Mouse (Mus musculus) midbrain, embryonic 13.5 days (tissue): ENCODE results near the gene Cplx2. TPM values are rescaled to one million over a fixed set of nuclear protein-coding genes. Genes with fewer than 3 reads are reported as not detected.

ENCODE experiments used
- ATAC-seq: fragments of 200-750 bp; cut with Nextera tagmentation; 2 replicates; pipeline ENCODE4 v1.8.0; 2017; ENCODE audit warnings: mild to moderate bottlenecking, moderate TSS enrichment, moderate library complexity
- H3K27ac ChIP-seq: fragments of 300-500 bp; sonication (generic); 2 replicates; pipeline ENCODE4 v1.5.1; 2015; ENCODE audit warnings: inconsistent platforms, mild to moderate bottlenecking, moderate library complexity
- H3K27me3 ChIP-seq: fragments of 300-500 bp; sonication (generic); 2 replicates; pipeline ENCODE4 v1.6.1; 2015; ENCODE audit warnings: mild to moderate bottlenecking, inconsistent platforms
- H3K36me3 ChIP-seq: fragments of 300-500 bp; sonication (generic); 2 replicates; pipeline ENCODE4 v1.6.1; 2015; ENCODE audit warnings: mild to moderate bottlenecking, inconsistent platforms
- H3K4me1 ChIP-seq: fragments of 300-500 bp; sonication (generic); replicated peaks from 2 replicates; pipeline ENCODE4 v1.6.1; 2015; ENCODE audit warnings: inconsistent platforms
- H3K4me2 ChIP-seq: fragments of 300-500 bp; sonication (generic); replicated peaks from 2 replicates; pipeline ENCODE4 v1.6.1; 2015; ENCODE audit warnings: moderate library complexity, mild to moderate bottlenecking, inconsistent platforms
- H3K4me3 ChIP-seq: fragments of 300-500 bp; sonication (generic); replicated peaks from 2 replicates; pipeline ENCODE4 v1.5.1; 2015; ENCODE audit warnings: mild to moderate bottlenecking, inconsistent platforms
- H3K9ac ChIP-seq: fragments of 300-500 bp; sonication (generic); replicated peaks from 2 replicates; pipeline ENCODE4 v1.6.1; 2015; ENCODE audit warnings: mild to moderate bottlenecking, inconsistent platforms
- H3K9me3 ChIP-seq: fragments of 300-500 bp; sonication (generic); 2 replicates; pipeline ENCODE4 v1.6.1; 2016; ENCODE audit warnings: mild to moderate bottlenecking, inconsistent platforms
- WGBS: fragments of 180-500 bp; shearing (Covaris S2); methylation state at CpG from one replicate; pipeline ENCODE4 v1.1.7; 2015; 5-methylcytosine and 5-hydroxymethylcytosine counted together
- polyA plus RNA-seq: library from polyadenylated mRNA; unstranded; fragments of >200 nt; fragmentation: Nextera tagmentation; extraction: Ambion mirVana; gene quantifications from 2 replicates; pipeline ENCODE4 v1.2.1, GENCODE M21; 2015

Gene Cplx2
- polyA plus RNA-seq, 1 experiment from 2014 or later = 31.0 TPM

- H3K9ac ChIP-seq = no peak overlapping the region
- whole genome bisulfite sequencing = 64% methylated on average over 6 of the region's 6 CpGs
These were observed 34.1 kb upstream of the Cplx2 start for GRCm38 (mm10) chr13:54337058-54337457.

DNA sequence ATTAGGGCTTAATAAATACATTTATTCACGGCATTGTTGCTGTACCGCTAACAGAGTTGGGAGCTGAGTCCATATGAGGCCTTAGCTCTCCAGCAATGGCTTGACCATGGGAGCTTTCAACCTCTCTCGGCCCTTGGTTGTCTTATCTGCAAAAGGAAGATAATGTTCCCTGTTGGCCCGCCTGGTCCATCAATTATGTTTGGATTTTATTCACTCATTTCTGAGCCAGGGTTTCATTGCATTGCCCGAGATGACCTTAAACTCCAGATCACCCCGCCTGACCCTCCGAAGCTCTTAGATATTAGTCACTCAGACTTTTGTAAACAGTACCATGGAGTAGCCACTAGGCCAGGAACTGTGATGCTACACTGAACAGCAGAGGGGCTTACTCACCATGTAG lies 33.6 kb upstream of the Cplx2 start:
- 61% methylated on average over 7 of the region's 7 CpGs for WGBS
- H3K36me3 ChIP-seq = no peaks in the 10 kb centered on the region
- no peak overlapping the region for H3K4me3 ChIP-seq
- peaks cover 12% of the 10 kb centered on the region for H3K4me1 ChIP-seq
- H3K9ac ChIP-seq = no peak overlapping the region
- H3K27me3 ChIP-seq = no peaks in the 10 kb centered on the region
- H3K4me2 ChIP-seq = no peak overlapping the region
- peak; percentile 30; the same call in 1 of the 2 replicates for ATAC-seq
- peak overlapping the region; percentile 51; the same call in 1 of the 2 replicates for H3K27ac ChIP-seq
- H3K9me3 ChIP-seq = no peaks in the 10 kb centered on the region

More at GRCm38 (mm10) chr13:54337058-54337457, 34.1 kb upstream of the Cplx2 start:
- Histone ChIP-seq H3K4me1 (peaks cover 17% of the 10 kb centered on the region), H3K9me3 (no peaks in the 10 kb centered on the region), H3K27me3 (no peaks in the 10 kb centered on the region), H3K4me2 (no peak overlapping the region), H3K36me3 (no peaks in the 10 kb centered on the region), H3K4me3 (no peak overlapping the region), H3K27ac (peak overlapping the region; percentile 51; the same call in 1 of the 2 replicates)
- peak; percentile 58; the same call in 1 of the 2 replicates for ATAC-seq

GRCm38 (mm10) chr13:54338815-54339214 lies 32.3 kb upstream of the Cplx2 start:
- Histone ChIP-seq H3K27me3 (no peaks in the 10 kb centered on the region), H3K9ac (no peak overlapping the region), H3K36me3 (no peaks in the 10 kb centered on the region), H3K4me3 (no peak overlapping the region), H3K4me2 (no peak overlapping the region), H3K27ac (no peak overlapping the region), H3K4me1 (peaks cover 3% of the 10 kb centered on the region; the same call in 1 of the 2 replicates), H3K9me3 (no peaks in the 10 kb centered on the region)
- ATAC-seq = no peak
- 86% methylated on average over 5 of the region's 5 CpGs for whole genome bisulfite sequencing

DNA sequence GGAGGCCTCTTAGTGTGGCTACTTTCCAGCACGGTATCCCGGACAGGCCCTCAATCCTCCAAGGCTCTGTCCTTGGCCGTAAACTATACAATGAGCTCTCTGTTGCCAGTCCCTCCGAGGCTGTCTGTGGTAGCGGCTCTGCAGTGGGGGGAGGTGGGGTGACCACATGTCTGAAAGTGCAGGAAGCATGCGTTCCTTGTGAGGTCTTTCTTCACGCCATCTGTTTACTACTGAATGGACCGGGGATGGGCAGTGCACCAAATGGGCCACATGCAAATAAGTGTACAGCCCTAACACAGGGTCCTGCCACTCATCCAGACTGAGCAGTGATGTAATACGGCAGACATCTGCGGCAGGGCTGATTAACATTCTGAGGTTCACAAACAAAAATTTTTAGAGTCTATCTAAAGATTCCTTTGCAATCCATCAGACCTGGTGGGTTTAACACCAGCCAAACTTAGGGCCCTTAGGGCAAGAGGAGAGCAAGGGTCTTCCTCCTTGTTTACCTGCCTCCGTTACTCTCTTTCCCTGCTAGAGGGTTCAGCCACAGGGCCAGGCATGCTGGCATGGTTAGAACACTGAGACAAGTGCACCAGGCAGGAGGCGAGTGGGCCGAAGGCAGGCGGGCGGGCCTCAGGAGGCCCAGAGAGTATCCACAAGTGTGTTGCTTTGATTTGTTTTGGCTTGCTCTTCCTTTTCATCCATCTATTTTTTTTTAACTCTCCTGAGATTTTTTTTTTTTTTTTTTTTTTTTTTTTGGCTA lies 25.1 kb upstream of the Cplx2 start:
- Histone ChIP-seq H3K4me3 (no peak overlapping the region), H3K27me3 (no peaks in the 10 kb centered on the region), H3K9ac (no peak overlapping the region), H3K27ac (peak overlapping the region; percentile 64), H3K4me2 (no peak overlapping the region), H3K36me3 (0 out of 2 replicates have a peak, but pooled peaks cover 8% of the 10 kb centered on the region), H3K4me1 (peaks cover 2% of the 10 kb centered on the region; the same call in 1 of the 2 replicates), H3K9me3 (no peaks in the 10 kb centered on the region)
- ATAC-seq = peak; percentile 87
- 41% methylated on average over 15 of the region's 15 CpGs for WGBS

GRCm38 (mm10) chr13:54348011-54348410 lies 23.1 kb upstream of the Cplx2 start:
- WGBS = 95% methylated on average over 5 of the region's 5 CpGs
- no peak for ATAC-seq
- no peak overlapping the region for H3K9ac ChIP-seq
- H3K27ac ChIP-seq = no peak overlapping the region
- H3K36me3 ChIP-seq = 0 out of 2 replicates have a peak, but pooled peaks cover 8% of the 10 kb centered on the region
- no peak overlapping the region for H3K4me3 ChIP-seq
- no peaks in the 10 kb centered on the region for H3K27me3 ChIP-seq
- no peaks in the 10 kb centered on the region for H3K9me3 ChIP-seq
- no peak overlapping the region for H3K4me2 ChIP-seq
- peaks cover 2% of the 10 kb centered on the region; the same call in 1 of the 2 replicates for H3K4me1 ChIP-seq

- no peak overlapping the region for H3K4me2 ChIP-seq
- 87% methylated on average over 10 of the region's 10 CpGs for WGBS
- H3K9ac ChIP-seq = no peak overlapping the region
- peaks cover 2% of the 10 kb centered on the region; the same call in 1 of the 2 replicates for H3K4me1 ChIP-seq
- no peaks in the 10 kb centered on the region for H3K9me3 ChIP-seq
- no peak overlapping the region for H3K27ac ChIP-seq
- no peak for ATAC-seq
- no peaks in the 10 kb centered on the region for H3K27me3 ChIP-seq
- 0 out of 2 replicates have a peak, but pooled peaks cover 8% of the 10 kb centered on the region for H3K36me3 ChIP-seq
- no peak overlapping the region for H3K4me3 ChIP-seq
These were observed 21.9 kb upstream of the Cplx2 start for GRCm38 (mm10) chr13:54349126-54349759.

GRCm38 (mm10) chr13:54357420-54357819 lies 13.7 kb upstream of the Cplx2 start:
- Histone ChIP-seq H3K4me3 (no peak overlapping the region), H3K4me2 (no peak overlapping the region), H3K27ac (no peak overlapping the region), H3K9ac (no peak overlapping the region), H3K4me1 (peaks cover 5% of the 10 kb centered on the region), H3K27me3 (no peaks in the 10 kb centered on the region), H3K9me3 (no peaks in the 10 kb centered on the region), H3K36me3 (no peaks in the 10 kb centered on the region)
- ATAC-seq = no peak
- 87% methylated on average over 4 of the region's 4 CpGs for WGBS

DNA sequence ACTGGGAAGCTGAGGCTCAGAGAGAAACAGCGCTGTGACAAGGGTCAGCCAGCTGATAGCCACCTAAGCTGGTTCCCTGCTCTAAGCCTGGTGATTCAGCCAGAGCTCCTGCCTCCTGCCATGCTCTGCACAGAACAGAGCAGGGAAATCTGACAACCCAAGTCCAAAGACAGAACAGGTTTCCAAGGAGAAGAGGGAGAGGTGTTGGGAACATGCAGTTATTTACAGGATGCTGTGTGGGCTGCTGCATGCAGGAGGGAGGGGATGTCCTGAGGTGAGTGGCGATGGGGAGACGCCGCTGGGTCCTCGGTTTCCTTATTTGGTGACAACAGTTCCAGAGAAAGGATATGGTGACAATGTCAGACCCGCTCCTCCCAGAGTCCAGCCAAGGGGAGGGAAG lies 12.0 kb upstream of the Cplx2 start:
- H3K27ac ChIP-seq = no peak overlapping the region
- WGBS = 93% methylated on average over 6 of the region's 6 CpGs
- H3K27me3 ChIP-seq = no peaks in the 10 kb centered on the region
- H3K4me2 ChIP-seq = no peak overlapping the region
- no peaks in the 10 kb centered on the region for H3K36me3 ChIP-seq
- no peaks in the 10 kb centered on the region for H3K9me3 ChIP-seq
- no peak for ATAC-seq
- H3K9ac ChIP-seq = no peak overlapping the region
- H3K4me3 ChIP-seq = no peak overlapping the region
- H3K4me1 ChIP-seq = peaks cover 5% of the 10 kb centered on the region

GRCm38 (mm10) chr13:54364686-54365085 lies 6.5 kb upstream of the Cplx2 start:
- 92% methylated on average over 7 of the region's 7 CpGs for WGBS
- peaks cover 15% of the 10 kb centered on the region for H3K4me1 ChIP-seq
- no peak overlapping the region for H3K4me3 ChIP-seq
- H3K9ac ChIP-seq = no peak overlapping the region
- ATAC-seq = no peak
- H3K9me3 ChIP-seq = no peaks in the 10 kb centered on the region
- no peak overlapping the region for H3K27ac ChIP-seq
- H3K27me3 ChIP-seq = peaks cover 5% of the 10 kb centered on the region; the same call in 1 of the 2 replicates
- no peak overlapping the region for H3K4me2 ChIP-seq
- no peaks in the 10 kb centered on the region for H3K36me3 ChIP-seq

- no peak for ATAC-seq
- Histone ChIP-seq H3K9me3 (no peaks in the 10 kb centered on the region), H3K4me1 (peaks cover 46% of the 10 kb centered on the region), H3K36me3 (no peaks in the 10 kb centered on the region), H3K4me2 (no peak overlapping the region), H3K27me3 (peaks cover 16% of the 10 kb centered on the region), H3K9ac (no peak overlapping the region), H3K27ac (no peak overlapping the region), H3K4me3 (no peak overlapping the region)
- 78% methylated on average over 6 of the region's 6 CpGs for WGBS
These were observed 3.4 kb upstream of the Cplx2 start for GRCm38 (mm10) chr13:54367758-54368157.

DNA sequence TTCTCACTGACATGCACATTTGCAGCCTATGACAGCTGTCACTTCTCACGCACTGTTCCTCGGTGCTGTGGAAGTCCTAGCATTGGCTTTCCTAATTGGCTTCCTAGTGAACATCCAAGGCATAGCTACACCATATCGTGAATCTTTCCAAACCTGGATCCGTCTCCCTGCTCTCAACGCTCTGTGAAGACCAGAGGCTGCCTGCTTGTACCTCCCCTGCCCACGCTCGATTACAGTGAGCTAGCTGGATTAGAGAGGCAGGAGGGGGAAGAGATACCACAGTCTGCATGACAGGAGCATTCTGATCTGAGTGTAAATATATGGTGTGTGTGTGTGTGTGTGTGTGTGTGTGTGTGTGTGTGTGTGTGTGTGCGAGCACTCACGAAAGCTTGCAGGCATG lies 3.0 kb upstream of the Cplx2 start:
- no peak overlapping the region for H3K4me3 ChIP-seq
- H3K4me1 ChIP-seq = peaks cover 50% of the 10 kb centered on the region
- peaks cover 16% of the 10 kb centered on the region for H3K27me3 ChIP-seq
- 74% methylated on average over 9 of the region's 9 CpGs for WGBS
- H3K9ac ChIP-seq = no peak overlapping the region
- no peak overlapping the region for H3K27ac ChIP-seq
- H3K9me3 ChIP-seq = no peaks in the 10 kb centered on the region
- no peaks in the 10 kb centered on the region for H3K36me3 ChIP-seq
- H3K4me2 ChIP-seq = no peak overlapping the region
- ATAC-seq = no peak
